Mouse (Mus musculus) forebrain, embryonic 16.5 days (tissue): ENCODE measurements around the gene Exosc6. TPM values are rescaled to one million over a fixed set of nuclear protein-coding genes. Genes with fewer than 3 reads are reported as not detected.
"Not testable (repeated sequence)": the region's sequence is repeated elsewhere in the genome, so short reads cannot be mapped to it uniquely, and the experiment has no call there.

ENCODE experiments used
- ATAC-seq: fragments of 200-750 bp; cut with Nextera tagmentation; 2 replicates; pipeline ENCODE4 v1.8.0; 2017; ENCODE audit warnings: mild to moderate bottlenecking, moderate library complexity
- H3K27ac ChIP-seq: fragments of 300-500 bp; sonication (generic); 2 replicates; pipeline ENCODE4 v1.5.1; 2014; ENCODE audit warnings: low read length, control low read depth
- H3K27me3 ChIP-seq: fragments of 300-500 bp; sonication (generic); replicated peaks from 2 replicates; pipeline ENCODE4 v1.6.1; 2014; ENCODE audit warnings: low read length; ENCODE audit not compliant: control insufficient read depth, insufficient read depth
- H3K36me3 ChIP-seq: fragments of 300-500 bp; sonication (generic); 2 replicates; pipeline ENCODE4 v1.6.1; 2014; ENCODE audit not compliant: control insufficient read depth, insufficient read depth
- H3K4me1 ChIP-seq: fragments of 300-500 bp; sonication (generic); replicated peaks from 2 replicates; pipeline ENCODE4 v1.6.1; 2014; ENCODE audit warnings: low read length; ENCODE audit not compliant: control insufficient read depth, insufficient read depth
- H3K4me2 ChIP-seq: fragments of 300-500 bp; sonication (generic); 2 replicates; pipeline ENCODE4 v1.6.1; 2014; ENCODE audit warnings: mild to moderate bottlenecking, low read length, control low read depth
- H3K4me3 ChIP-seq: fragments of 300-500 bp; sonication (generic); replicated peaks from 2 replicates; pipeline ENCODE4 v1.5.1; 2014; ENCODE audit warnings: mild to moderate bottlenecking, low read length, control low read depth
- H3K9ac ChIP-seq: fragments of 300-500 bp; sonication (generic); replicated peaks from 2 replicates; pipeline ENCODE4 v1.6.1; 2014; ENCODE audit warnings: low read depth, low read length, control low read depth
- H3K9me3 ChIP-seq: fragments of 300-500 bp; sonication (generic); 2 replicates; pipeline ENCODE4 v1.6.1; 2016; ENCODE audit warnings: low read length; ENCODE audit not compliant: control insufficient read depth
- WGBS: fragments of 180-500 bp; shearing (Covaris S2); extraction: QIAGEN DNeasy Blood & Tissue Kit; methylation state at CpG from one replicate; pipeline ENCODE4 v1.1.7; 2014; 5-methylcytosine and 5-hydroxymethylcytosine counted together
- microRNA-seq: library from miRNA; unstranded; fragments of <30 nt; microRNA quantifications from one replicate; pipeline ENCODE4, GENCODE M21; 2017
- polyA plus RNA-seq: library from polyadenylated mRNA; unstranded; fragments of >200 nt; fragmentation: Nextera tagmentation; extraction: Ambion mirVana; gene quantifications from 2 replicates; pipeline ENCODE4 v1.2.1, GENCODE M21; 2015

Gene Exosc6
- polyA plus RNA-seq, 1 experiment from 2014 or later = not detected

DNA sequence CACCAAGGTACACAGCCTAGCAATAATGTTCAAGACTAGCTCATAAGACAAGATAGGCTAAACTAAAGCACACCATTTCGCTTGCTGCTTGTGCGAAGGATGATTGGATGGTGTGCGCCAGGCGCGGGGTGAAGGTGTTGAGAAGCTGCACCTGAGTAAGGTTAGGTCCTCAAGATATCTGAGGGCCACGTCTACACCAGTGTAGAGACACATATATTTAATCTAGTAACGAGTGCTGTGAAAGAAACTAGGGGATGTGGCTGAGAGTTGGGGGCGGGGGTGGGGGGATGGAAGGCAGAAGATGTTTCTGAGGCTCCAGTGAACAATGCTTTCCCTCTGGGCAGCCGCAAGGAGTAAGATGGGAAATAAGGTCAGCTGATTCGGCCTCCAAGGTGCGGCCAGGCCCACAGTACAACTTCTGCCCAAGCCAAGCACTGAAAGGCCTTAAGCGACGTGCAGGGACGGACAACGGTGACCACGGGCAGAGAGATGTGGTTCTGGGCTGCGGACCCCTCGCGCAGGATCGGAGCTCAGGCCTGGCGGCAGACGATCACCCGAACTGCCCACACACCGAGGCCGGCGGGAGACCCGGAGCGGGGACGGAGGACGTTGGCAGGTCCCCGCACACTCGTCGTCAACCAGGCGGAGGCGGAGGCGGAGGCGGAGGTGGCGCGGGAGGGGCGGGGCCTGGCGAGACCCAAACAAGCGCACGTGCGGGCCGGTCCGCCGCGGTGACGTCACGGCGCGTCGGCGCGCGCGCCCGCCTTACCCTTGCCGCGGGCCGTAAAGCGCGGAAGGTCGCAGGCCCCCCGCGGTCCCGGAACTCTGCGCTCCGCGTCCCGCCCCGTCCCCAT is 38.0 kb downstream of the Exosc6 start, which contains the start of gene Pdpr:
TSS of gene Pdpr (plus strand) at position 766 of the 854 bp plus-strand sequence.
- H3K9ac ChIP-seq = peak within 1 kb of the TSS; percentile 79
- H3K36me3 ChIP-seq = no peaks in the 10 kb centered on the region
- 8% methylated on average over 39 of the region's 72 CpGs for WGBS

DNA sequence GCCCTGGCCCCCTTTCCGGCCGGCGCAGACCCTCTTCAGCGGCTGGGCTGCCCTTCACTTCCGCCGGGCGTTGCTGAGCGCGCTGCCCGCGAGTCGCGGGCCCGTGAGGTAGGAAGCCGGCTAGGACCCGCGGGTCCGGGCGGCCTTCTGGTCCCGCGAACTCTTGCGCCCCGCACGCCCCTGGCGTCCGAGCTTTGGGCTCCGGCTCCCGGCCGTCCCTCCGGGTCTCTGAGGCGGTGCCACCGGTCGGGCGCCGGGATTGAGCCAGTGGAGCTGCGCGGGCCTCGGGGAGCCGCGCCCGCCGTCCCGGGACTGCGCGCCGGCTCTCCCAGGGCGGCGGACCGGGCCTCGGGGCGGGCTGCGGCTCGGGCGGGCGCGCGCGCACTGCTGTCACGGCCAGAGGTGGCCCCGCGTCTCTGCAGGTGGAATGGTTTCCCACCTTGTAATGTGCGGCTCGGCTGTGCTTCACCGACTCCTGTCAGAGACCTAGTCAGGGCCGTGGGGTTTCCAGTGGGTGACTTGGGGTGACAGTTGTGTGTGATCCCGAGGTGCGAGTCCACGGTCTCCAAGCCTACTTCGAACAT is 38.7 kb downstream of the Exosc6 start:
- H3K27ac ChIP-seq, H3K27me3 ChIP-seq, H3K9me3 ChIP-seq, H3K36me3 ChIP-seq: not testable (repeated sequence)
- Histone ChIP-seq H3K9ac (peak overlapping the region; percentile 62), H3K4me1 (peaks cover 11% of the 10 kb centered on the region), H3K4me3 (peak overlapping the region; percentile 70), H3K4me2 (peak overlapping the region; percentile 73)
- under 1% methylated on average over 42 of the region's 69 CpGs for WGBS
- peak; percentile 41 for ATAC-seq

More for the DNA sequence above, 38.0 kb downstream of the Exosc6 start, which contains the start of gene Pdpr:
- Histone ChIP-seq H3K4me3 (peak within 1 kb of the TSS; percentile 70), H3K9me3 (no peaks in the 10 kb centered on the region), H3K27ac (peak within 1 kb of the TSS; percentile 58; the same call in 1 of the 2 replicates), H3K4me2 (peak within 1 kb of the TSS; percentile 83), H3K4me1 (peaks cover 11% of the 10 kb centered on the region), H3K27me3 (no peaks in the 10 kb centered on the region)
- ATAC-seq = peak; percentile 95

Small RNA genes within 50 kb of the gene (microRNA-seq; reads per million reads assigned to microRNA genes)
- not detected for gene Gm24103
- gene Mir3473d = not detected

Other genes with a start within 250 kb of the Exosc6 start
- 65.0 and 69.3 TPM in 2 replicates for gene Cog4, start 209.7 kb upstream of the Exosc6 start, polyA plus RNA-seq
- 124 and 136 TPM in 2 replicates for gene Sf3b3, start 209.6 kb upstream of the Exosc6 start, polyA plus RNA-seq
- 8.2 and 8.4 TPM in 2 replicates for gene Fuk, start 153.9 kb upstream of the Exosc6 start, polyA plus RNA-seq
- 24.7 and 25.2 TPM in 2 replicates for gene St3gal2, start 136.4 kb upstream of the Exosc6 start, polyA plus RNA-seq
- gene Ddx19a, start 58.5 kb upstream of the Exosc6 start, polyA plus RNA-seq = 11.7 and 11.9 TPM in 2 replicates
- 8.7 and 10.2 TPM in 2 replicates for gene Ddx19b, start 24.6 kb upstream of the Exosc6 start, polyA plus RNA-seq
- 72.1 and 80.1 TPM in 2 replicates for gene Aars, start 23.2 kb upstream of the Exosc6 start, polyA plus RNA-seq
- gene Clec18a, start 36.1 kb downstream of the Exosc6 start, polyA plus RNA-seq = 0.28 and 0.67 TPM in 2 replicates
- 13.4 and 14.0 TPM in 2 replicates for gene Pdpr, start 38.3 kb downstream of the Exosc6 start, polyA plus RNA-seq
- gene Glg1, start 202.9 kb downstream of the Exosc6 start, polyA plus RNA-seq = 67.0 and 74.7 TPM in 2 replicates
- gene Rfwd3, start 243.9 kb downstream of the Exosc6 start, polyA plus RNA-seq = 33.5 and 36.7 TPM in 2 replicates